Mouse (Mus musculus) left cerebral cortex, postnatal 10 days (tissue): Measurements from ENCODE around the gene Slc30a5. TPM values are rescaled to one million over a fixed set of nuclear protein-coding genes. Genes with fewer than 3 reads are reported as not detected.

ENCODE experiments used
- DNase-seq, 2 experiments: peaks; one replicate each; pipeline ENCODE4 v3.0.0; 2021 to 2022; ENCODE audit warnings: low spot score in 2 of 2, mixed read lengths in 1 of 2; ENCODE audit errors: extremely low spot score in 1 of 2
- intact Hi-C: fragments of 180-260 bp; cut with DNase I; formaldehyde crosslinking; loops from one replicate; pipeline ENCODE4 v1.15.1; 2025
- total RNA-seq, 2 experiments: library from RNA; stranded (reverse); gene quantifications; 2 replicates each; pipeline ENCODE4 v1.2.3; 2021

Gene Slc30a5
- total RNA-seq, 2 experiments from 2014 or later: 40.1 to 42.8 TPM

DNA sequence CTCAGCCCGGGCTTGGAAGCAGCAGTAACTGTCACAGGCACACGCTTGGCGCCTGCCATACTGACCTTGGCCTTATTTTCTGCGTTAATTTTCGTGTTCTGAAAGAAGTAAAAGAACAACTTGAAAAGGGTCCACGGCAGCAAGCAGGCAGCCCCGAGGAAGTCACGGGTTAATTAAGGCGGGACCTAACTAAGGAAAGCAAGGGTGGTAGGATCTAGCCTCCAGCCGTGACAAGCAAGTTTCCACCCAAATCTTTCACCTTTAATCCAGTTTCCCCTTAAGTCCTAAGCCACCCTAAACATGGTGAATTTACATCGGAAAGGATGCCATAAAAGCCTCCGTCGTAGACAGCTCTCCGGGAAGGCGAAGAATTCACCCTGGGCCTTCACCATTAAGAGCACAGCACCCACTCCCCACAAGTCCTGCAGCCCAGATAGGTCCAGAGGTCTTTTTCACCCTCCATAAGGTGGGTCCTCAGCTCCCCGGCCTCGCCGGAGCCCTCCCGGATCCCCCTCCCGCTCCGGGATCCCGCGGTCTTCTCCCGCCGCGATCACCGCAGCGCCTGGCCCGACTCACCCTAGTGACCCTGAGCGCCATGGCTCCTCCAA, 47.3 kb downstream of the Slc30a5 start:
- no peak for DNase-seq
- intact Hi-C loops: no loop called here

GRCm38 (mm10) chr13:100777491-100777890, 55.7 kb downstream of the Slc30a5 start:
- intact Hi-C loops: no loop called here

GRCm38 (mm10) chr13:100776710-100777109, 56.5 kb downstream of the Slc30a5 start:
- intact Hi-C loops: no loop called here
- DNase-seq: no peak

More at GRCm38 (mm10) chr13:100777491-100777890, 55.7 kb downstream of the Slc30a5 start:
- no peak for DNase-seq

DNA sequence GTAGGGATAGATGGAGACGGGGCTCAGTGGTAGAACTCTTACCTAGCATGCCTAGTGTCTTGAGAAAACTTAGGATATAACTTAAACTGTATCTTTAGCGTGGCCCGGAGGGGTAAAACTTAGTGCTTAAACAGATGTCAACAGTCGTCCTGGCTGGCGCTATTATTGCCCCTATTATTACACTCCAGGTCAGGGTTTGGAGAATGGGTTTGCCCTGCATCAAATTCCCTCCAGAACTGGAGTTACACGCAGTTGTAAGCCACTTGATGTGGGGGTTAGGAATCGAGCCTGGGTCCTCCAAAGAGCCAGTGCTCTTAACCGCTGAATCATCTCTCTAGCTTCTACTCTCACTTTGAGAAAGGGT, 57.2 kb downstream of the Slc30a5 start:
- intact Hi-C loops: no loop called here
- DNase-seq: no peak

GRCm38 (mm10) chr13:100775252-100776055, 57.8 kb downstream of the Slc30a5 start, which contains the start of gene Cenph:
Cenph (minus strand) TSS chr13:100775899.
- intact Hi-C loops: no loop called here
- peak; percentile 80 to 91 for DNase-seq

GRCm38 (mm10) chr13:100774704-100775103, 58.5 kb downstream of the Slc30a5 start:
- intact Hi-C loops: no loop called here
- DNase-seq: no peak

DNA sequence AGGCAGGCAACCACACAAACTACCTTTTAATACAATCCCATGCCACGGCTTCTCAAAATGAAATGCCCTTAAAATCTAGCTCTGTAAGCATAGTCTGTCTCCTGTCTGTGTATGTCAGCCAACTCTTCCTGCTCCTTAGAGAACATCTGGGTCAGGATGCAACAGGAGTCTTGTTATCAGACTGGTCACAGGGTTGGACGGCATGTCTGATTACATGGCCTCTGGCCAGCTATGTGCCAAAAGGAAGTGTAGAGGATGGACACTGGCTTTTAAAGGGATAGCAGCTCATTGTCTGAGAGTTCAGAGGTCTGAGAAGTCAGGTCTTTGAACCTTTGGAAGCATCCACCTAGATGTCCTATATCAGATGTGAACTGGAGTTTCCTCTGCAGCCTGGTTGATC, 77.9 kb downstream of the Slc30a5 start:
- no peak for DNase-seq
- intact Hi-C loops: no loop called here

DNA sequence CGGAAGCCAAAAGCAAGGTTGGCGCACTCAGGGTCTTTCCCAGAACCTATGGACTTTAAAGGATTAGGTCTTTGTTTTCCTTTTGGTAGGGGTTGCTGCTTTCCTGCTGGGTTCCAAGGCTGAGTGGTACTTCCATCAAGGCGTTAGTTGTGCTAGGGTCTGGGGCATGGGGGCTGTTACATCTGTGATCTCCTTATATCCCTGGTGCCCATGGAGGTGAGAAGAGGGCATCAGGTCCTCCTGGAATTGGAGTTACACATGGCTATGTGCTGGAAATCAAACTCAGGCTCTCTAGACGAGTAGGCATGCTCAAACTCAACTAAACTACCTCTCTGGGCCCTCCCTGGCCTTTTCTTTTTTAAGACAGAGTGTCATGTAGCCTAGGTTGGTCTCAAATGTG, 79.0 kb downstream of the Slc30a5 start:
- intact Hi-C loops: no loop called here
- DNase-seq: no peak

- DNase-seq: no peak
- intact Hi-C loops: no loop called here
Measured at GRCm38 (mm10) chr13:100753011-100753410, 80.2 kb downstream of the Slc30a5 start.

Other genes with a start within 250 kb of the Slc30a5 start
- gene Marveld2, start 216.5 kb downstream of the Slc30a5 start, total RNA-seq: 1 to 10 TPM; 1.2 to 2.6 TPM
- gene Ak6, start 182.4 kb downstream of the Slc30a5 start, total RNA-seq: 100 to 1,000 TPM; 110 to 115 TPM
- 10 to 100 TPM; 13.0 to 13.3 TPM for gene Rad17, start 182.4 kb downstream of the Slc30a5 start, total RNA-seq
- 10 to 100 TPM; 23.2 to 29.3 TPM for gene Taf9, start 181.8 kb downstream of the Slc30a5 start, total RNA-seq
- under 1 TPM; 0.47 to 0.79 TPM for gene Ccdc125, start 163.7 kb downstream of the Slc30a5 start, total RNA-seq
- 10 to 100 TPM; 33.6 to 37.3 TPM for gene Cdk7, start 102.5 kb downstream of the Slc30a5 start, total RNA-seq
- gene Mrps36, start 88.8 kb downstream of the Slc30a5 start, total RNA-seq: 10 to 100 TPM; 65.3 to 65.6 TPM
- 1 to 10 TPM; 1.8 to 3.1 TPM for gene Cenph, start 57.5 kb downstream of the Slc30a5 start, total RNA-seq
- gene Ccnb1, start 46.9 kb downstream of the Slc30a5 start, total RNA-seq: 1 to 10 TPM; 3.9 to 6.5 TPM